Mouse (Mus musculus) midbrain, postnatal 0 days (tissue): ENCODE measurements at regions not wholly inside any gene's neighbourhood (a gene's known extent, or its start where the extent isn't known, plus 50 kb on each side); places are given as distances from the start of the nearest gene placed in this dataset.

Experiments
- ATAC-seq: fragments of 200-750 bp; cut with Nextera tagmentation; 2 replicates; pipeline ENCODE4 v1.8.0; 2017; ENCODE audit warnings: moderate number of reproducible peaks, mild to moderate bottlenecking, moderate TSS enrichment, moderate library complexity; ENCODE audit not compliant: low FRiP score
- DNase-seq: peaks from one replicate; pipeline ENCODE4 v3.0.0-alpha.2; 2015; ENCODE audit warnings: low spot score
- H3K27ac ChIP-seq: fragments of 300-500 bp; sonication (generic); 2 replicates; pipeline ENCODE4 v1.5.1; 2014; ENCODE audit warnings: low read depth, mild to moderate bottlenecking, low read length, mixed read lengths
- H3K27me3 ChIP-seq: fragments of 300-500 bp; sonication (generic); 2 replicates; pipeline ENCODE4 v1.6.1; 2014; ENCODE audit warnings: low read length, control low read depth, mixed read lengths; ENCODE audit not compliant: insufficient read depth
- H3K36me3 ChIP-seq: fragments of 300-500 bp; sonication (generic); 2 replicates; pipeline ENCODE4 v1.6.1; 2014; ENCODE audit warnings: low read length, control low read depth, mixed read lengths; ENCODE audit not compliant: insufficient read depth
- H3K4me1 ChIP-seq: fragments of 300-500 bp; sonication (generic); 2 replicates; pipeline ENCODE4 v1.6.1; 2014; ENCODE audit warnings: mild to moderate bottlenecking, control low read depth, antibody characterized with exemption, low read length, mixed read lengths; ENCODE audit not compliant: insufficient read depth
- H3K4me2 ChIP-seq: fragments of 300-500 bp; sonication (generic); 2 replicates; pipeline ENCODE4 v1.6.1; 2014; ENCODE audit warnings: low read depth, mild to moderate bottlenecking, low read length, mixed read lengths; ENCODE audit not compliant: poor library complexity, severe bottlenecking
- H3K4me3 ChIP-seq: fragments of 300-500 bp; sonication (generic); 2 replicates; pipeline ENCODE4 v1.5.1; 2014; ENCODE audit warnings: low read depth, mild to moderate bottlenecking, low read length, moderate library complexity
- H3K9ac ChIP-seq: fragments of 300-500 bp; sonication (generic); replicated peaks from 2 replicates; pipeline ENCODE4 v1.6.1; 2014; ENCODE audit warnings: mild to moderate bottlenecking, low read length, moderate library complexity, mixed read lengths; ENCODE audit not compliant: poor library complexity, severe bottlenecking
- H3K9me3 ChIP-seq: fragments of 300-500 bp; sonication (generic); 2 replicates; pipeline ENCODE4 v1.6.1; 2016; ENCODE audit warnings: low read length, control low read depth
- CTCF ChIP-seq: IDR thresholded peaks from 2 replicates; pipeline ENCODE4 v1.5.1; 2016; ENCODE audit warnings: antibody characterized with exemption, mild to moderate bottlenecking
- WGBS: fragments of 180-500 bp; shearing (Covaris S2); extraction: QIAGEN DNeasy Blood & Tissue Kit; methylation state at CpG from one replicate; pipeline ENCODE4 v1.1.7; 2014; 5-methylcytosine and 5-hydroxymethylcytosine counted together

DNA sequence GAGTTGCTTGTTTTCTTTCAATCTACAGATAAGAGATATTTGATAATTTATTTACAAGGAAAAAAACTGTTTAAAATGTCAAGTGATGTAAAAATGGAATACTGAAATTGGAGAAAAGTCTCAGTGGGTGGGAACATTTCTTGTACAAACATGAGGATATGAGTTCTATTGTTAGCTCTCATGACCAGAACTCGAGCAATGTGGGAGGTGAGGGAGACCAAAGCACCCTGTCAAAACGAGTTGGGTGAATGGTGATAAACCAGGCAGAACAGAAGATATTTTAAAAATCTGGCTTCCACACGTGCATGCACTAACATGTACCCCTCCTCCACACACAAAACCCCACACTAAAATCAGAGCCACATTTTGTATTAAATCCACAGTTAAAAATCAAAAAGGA lies 114.7 kb upstream of the Smc2 start:
- Histone ChIP-seq H3K36me3 (no peaks in the 10 kb centered on the region), H3K4me3 (no peak overlapping the region), H3K9ac (no peak overlapping the region), H3K4me1 (no peaks in the 10 kb centered on the region), H3K27ac (no peak overlapping the region), H3K9me3 (no peaks in the 10 kb centered on the region), H3K27me3 (no peaks in the 10 kb centered on the region), H3K4me2 (no peak overlapping the region)
- no peak for TF ChIP-seq CTCF
- ATAC-seq (no peak), DNase-seq (no peak)
- WGBS = 59% methylated on average over 3 of the region's 3 CpGs

DNA sequence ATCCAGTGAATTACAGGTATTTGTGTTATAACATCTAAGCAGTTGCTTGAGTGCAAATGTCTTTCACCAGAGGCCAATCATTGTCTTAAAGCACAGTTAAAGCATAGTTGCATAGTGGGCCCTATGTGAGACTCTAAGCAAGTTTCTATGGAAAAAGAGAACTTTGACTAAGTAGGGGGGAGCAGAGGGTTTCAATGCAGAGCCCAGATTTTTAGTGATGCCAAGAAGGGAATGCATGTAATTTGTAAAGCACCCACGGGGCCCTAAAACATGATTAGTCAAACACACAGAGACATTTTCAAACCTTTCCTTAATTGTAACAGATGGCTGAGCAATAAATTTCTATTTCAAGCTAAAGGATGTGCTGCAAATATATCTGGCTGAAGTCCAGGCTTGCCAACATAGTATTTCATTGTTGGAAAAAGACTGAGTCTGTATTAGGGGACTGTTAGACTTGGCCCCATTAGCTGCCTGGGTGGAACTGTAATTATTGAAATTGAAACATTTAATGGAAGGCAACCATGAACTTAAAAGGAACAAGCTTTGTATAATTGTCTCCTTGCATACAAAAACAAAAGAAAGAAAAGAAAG lies 107.6 kb upstream of the Smc2 start:
- WGBS = 82% methylated on average over 1 of the region's 1 CpGs
- Histone ChIP-seq H3K4me3 (no peak overlapping the region), H3K36me3 (no peaks in the 10 kb centered on the region), H3K4me1 (no peaks in the 10 kb centered on the region), H3K27ac (no peak overlapping the region), H3K9me3 (no peaks in the 10 kb centered on the region), H3K9ac (no peak overlapping the region), H3K4me2 (no peak overlapping the region), H3K27me3 (no peaks in the 10 kb centered on the region)
- ATAC-seq = no peak
- peak; percentile 10 for DNase-seq
- TF ChIP-seq CTCF = no peak

DNA sequence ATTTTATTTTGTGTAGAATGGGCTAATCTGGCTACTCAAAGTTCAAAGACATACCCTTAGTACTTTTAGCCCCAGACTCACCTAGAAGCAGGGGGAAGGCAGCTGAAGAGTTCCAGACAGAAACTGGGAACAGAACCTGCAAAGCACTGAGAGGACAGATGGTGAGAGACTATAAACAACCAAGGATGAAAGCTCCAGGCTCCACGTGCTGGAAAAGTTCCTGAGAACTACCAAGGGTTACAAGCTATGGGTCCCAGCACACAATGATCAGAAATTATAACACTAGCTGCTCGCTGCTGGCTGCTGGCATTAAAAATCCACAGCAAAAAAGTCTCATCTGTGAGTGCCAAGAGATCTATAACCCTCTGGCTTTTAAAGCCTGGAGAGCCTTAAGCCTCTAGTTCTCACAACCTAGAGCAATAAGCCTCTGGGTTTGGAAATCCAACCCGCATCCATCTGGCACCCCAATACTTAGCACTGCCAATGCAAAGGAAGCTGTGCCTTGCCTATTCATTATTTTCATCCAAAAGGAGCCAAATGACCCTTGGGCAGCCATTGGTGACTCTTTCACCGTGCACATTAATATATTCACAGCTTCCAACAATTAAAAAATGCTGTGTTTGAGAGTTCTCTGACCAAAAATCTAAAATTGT lies 102.6 kb upstream of the Smc2 start:
- no peak for TF ChIP-seq CTCF
- Histone ChIP-seq H3K4me1 (no peaks in the 10 kb centered on the region), H3K27me3 (no peaks in the 10 kb centered on the region), H3K9me3 (no peaks in the 10 kb centered on the region), H3K4me2 (no peak overlapping the region), H3K4me3 (no peak overlapping the region), H3K27ac (no peak overlapping the region), H3K36me3 (no peaks in the 10 kb centered on the region), H3K9ac (no peak overlapping the region)
- ATAC-seq (no peak), DNase-seq (peak; percentile 6)
- WGBS = 72% methylated on average over 4 of the region's 4 CpGs

- Histone ChIP-seq H3K36me3 (no peaks in the 10 kb centered on the region), H3K9ac (no peak overlapping the region), H3K27me3 (no peaks in the 10 kb centered on the region), H3K27ac (no peak overlapping the region), H3K4me3 (no peak overlapping the region), H3K9me3 (no peaks in the 10 kb centered on the region), H3K4me1 (no peaks in the 10 kb centered on the region), H3K4me2 (no peak overlapping the region)
- no peak for TF ChIP-seq CTCF
- DNase-seq (no peak), ATAC-seq (no peak)
Observed at GRCm38 (mm10) chr4:52341245-52341644, 97.8 kb upstream of the Smc2 start.

DNA sequence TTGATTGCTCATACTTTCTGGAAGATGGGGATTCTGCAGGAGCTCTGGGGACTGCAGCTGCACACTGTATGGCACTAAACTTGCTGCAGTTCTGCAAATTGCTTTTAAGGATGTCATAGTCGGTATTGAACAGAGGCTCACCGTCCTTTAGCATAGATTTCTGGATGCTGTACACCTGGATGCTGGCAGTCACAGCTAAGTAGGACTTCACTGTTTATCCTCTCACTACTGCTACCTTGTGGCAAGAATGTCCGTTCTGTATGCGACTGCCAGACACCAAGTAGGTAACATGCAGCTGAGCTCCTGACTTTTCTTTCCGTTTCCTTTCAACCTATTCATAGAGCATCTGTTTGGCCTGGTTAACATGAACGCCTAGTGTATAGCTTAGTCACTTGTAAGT lies 77.3 kb upstream of the Smc2 start:
- H3K4me2 ChIP-seq = no peak overlapping the region
- H3K27me3 ChIP-seq = no peaks in the 10 kb centered on the region
- ATAC-seq = no peak
- H3K36me3 ChIP-seq = no peaks in the 10 kb centered on the region
- no peak overlapping the region for H3K4me3 ChIP-seq
- H3K9ac ChIP-seq = no peak overlapping the region
- H3K4me1 ChIP-seq = no peaks in the 10 kb centered on the region
- WGBS = 63% methylated on average over 6 of the region's 6 CpGs
- peak; percentile 21 for DNase-seq
- H3K27ac ChIP-seq = no peak overlapping the region
- TF ChIP-seq CTCF = peak; percentile 45
- no peaks in the 10 kb centered on the region for H3K9me3 ChIP-seq

GRCm38 (mm10) chr4:52365866-52366265 lies 73.2 kb upstream of the Smc2 start:
- no peak for DNase-seq
- no peaks in the 10 kb centered on the region for H3K4me1 ChIP-seq
- H3K9me3 ChIP-seq = no peaks in the 10 kb centered on the region
- no peak overlapping the region for H3K9ac ChIP-seq
- no peak for TF ChIP-seq CTCF
- H3K4me3 ChIP-seq = no peak overlapping the region
- no peaks in the 10 kb centered on the region for H3K36me3 ChIP-seq
- H3K4me2 ChIP-seq = no peak overlapping the region
- 80% methylated on average over 4 of the region's 4 CpGs for WGBS
- no peak overlapping the region for H3K27ac ChIP-seq
- no peak for ATAC-seq
- H3K27me3 ChIP-seq = no peaks in the 10 kb centered on the region
